Mouse (Mus musculus): ENCODE results near the gene Was.

DNA sequence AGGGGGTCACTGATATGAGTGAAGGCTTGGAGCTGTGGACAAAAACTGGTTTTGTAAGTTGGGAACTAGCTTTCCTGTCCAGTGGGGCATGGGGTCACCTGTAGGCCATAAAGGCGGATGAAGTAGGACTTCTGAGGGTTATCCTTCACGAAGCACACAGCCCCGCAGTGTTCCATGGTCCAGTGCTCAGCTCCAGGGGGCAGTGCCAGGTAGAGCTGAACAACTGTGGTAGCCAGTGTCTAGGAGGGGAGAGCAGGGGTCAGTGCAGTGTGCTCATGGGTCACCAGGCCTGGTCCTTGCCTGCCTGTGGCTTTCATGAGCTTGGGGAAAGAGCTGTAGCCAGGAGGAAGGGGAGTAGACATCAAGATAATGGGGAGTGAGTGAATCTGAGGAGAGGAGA, 552 bp downstream of the Was start:
- TF ChIP-seq CTCF (IDR thresholded peaks at IDR 0.05) (no peak), EP300 (IDR thresholded peaks at IDR 0.05) (no peak)

Measured in lung, postnatal 0 days (tissue).